Mouse (Mus musculus): ENCODE measurements at regions not wholly inside any gene's neighbourhood (a gene's known extent, or its start where the extent isn't known, plus 50 kb on each side); places are given as distances from the start of the nearest gene placed in this dataset.

DNA sequence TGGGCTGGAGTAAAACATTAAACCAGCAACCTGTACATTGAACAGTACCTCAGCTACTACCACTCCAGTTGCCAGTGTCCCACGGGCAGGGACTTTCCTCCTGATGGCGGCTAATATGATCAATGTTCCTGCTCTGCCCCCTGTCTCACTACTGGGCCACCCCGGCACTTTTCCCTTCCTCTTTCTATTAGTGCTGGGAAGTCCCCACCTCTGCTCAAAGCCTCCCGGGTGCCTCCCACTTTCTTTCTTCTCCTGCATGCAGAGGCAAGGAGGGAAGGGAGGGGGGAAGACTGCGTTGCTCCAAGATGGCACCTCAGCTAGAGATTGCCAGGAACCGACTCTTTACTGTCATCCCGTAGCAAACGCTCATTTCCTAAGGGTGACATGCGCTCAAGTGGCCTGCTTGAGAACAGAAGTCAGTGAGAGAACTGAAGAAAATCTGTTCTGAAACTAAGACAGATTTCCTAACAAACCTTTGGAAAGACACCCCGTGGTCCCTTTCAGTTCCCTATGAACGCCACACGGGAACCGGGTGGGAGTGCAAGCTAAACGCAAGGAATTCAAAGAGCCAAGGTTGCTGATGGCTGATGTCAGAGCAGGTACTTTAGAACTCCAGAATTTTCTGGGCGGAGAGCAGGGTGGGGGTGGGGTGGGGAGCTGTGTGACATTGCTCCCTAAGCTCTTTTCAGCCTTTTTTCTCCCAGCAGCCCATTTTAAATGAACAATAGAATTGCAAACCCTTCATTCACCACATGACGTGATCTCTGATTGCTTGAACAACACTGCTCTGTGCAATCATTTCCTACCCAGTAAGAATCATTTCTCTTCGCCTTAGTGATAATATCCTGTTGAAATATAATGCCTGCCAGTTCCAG lies 96.2 kb upstream of the Med14 start:
- DNase-seq (ENCODE audit: low read depth, low spot score): peak; percentile 56

DNA sequence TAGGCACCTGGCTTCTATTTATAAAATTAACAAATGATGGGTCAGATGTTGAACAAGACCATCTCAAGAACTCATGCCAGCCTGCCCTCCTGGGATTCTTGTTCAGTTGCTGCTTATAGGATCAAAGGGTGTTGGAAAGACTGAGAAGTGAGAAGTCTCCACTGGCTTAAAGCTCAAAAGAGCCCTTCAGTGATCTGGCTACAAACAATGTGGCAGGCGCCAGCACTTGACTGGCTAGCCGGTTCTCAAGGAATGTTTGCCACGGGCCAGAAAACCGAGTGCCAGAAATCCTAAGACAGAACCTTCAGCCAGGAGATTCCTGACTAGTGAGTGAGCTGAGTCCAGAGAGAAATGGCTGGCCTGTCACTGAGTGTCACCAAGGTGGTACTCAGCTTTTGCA lies 93.6 kb upstream of the Med14 start:
- no peak for TF ChIP-seq MAX (IDR thresholded peaks at IDR 0.05; ENCODE audit: low read length)
- no peak for TF ChIP-seq MEF2A (IDR thresholded peaks at IDR 0.05; ENCODE audit: extremely low read depth, insufficient replicate concordance, low read depth, low read length, poor library complexity, severe bottlenecking)
- no peak for TF ChIP-seq POLR2AphosphoS2 (IDR thresholded peaks at IDR 0.05; ENCODE audit: low read length)
- TF ChIP-seq HCFC1 (IDR thresholded peaks at IDR 0.05; ENCODE audit: low read depth, low read length): no peak
- TF ChIP-seq TBP (IDR thresholded peaks at IDR 0.05; ENCODE audit: low read depth, low read length): no peak
- no peak for TF ChIP-seq UBTF (IDR thresholded peaks at IDR 0.05; ENCODE audit: borderline replicate concordance, insufficient read depth, low read depth, low read length)
- no peak for TF ChIP-seq MXI1 (IDR thresholded peaks at IDR 0.05; ENCODE audit: low read depth, low read length)
- TF ChIP-seq RCOR1 (IDR thresholded peaks at IDR 0.05; ENCODE audit: low read depth, low read length): no peak
- TF ChIP-seq GABPA (IDR thresholded peaks at IDR 0.05; ENCODE audit: low read depth, low read length): no peak
- no peak for TF ChIP-seq USF1 (IDR thresholded peaks at IDR 0.05; ENCODE audit: low read depth, low read length)
- TF ChIP-seq ZC3H11A (IDR thresholded peaks at IDR 0.05; ENCODE audit: low read depth, low read length): no peak
- no peak for TF ChIP-seq POLR2AphosphoS5 (IDR thresholded peaks at IDR 0.05; ENCODE audit: borderline replicate concordance, low read depth, low read length)
- no peak for TF ChIP-seq ELF1 (IDR thresholded peaks at IDR 0.05; ENCODE audit: low read depth, low read length)
- TF ChIP-seq USF2 (IDR thresholded peaks at IDR 0.05; ENCODE audit: borderline replicate concordance in 1 of 2, insufficient read depth in 1 of 2, low read depth in 1 of 2, low read length in 2 of 2): no peak
- Histone ChIP-seq H3K4me1 (ENCODE audit: control insufficient read depth in 1 of 2, insufficient read depth in 2 of 2, low read length in 2 of 2) (no peaks in the 10 kb centered on the region; a peak in 1 of 4 replicates), H3K9me3 (replicated peaks; ENCODE audit: insufficient read depth, low read length) (no peaks in the 10 kb centered on the region), H3K9ac (ENCODE audit: control insufficient read depth, low read depth, low read length, poor library complexity, severe bottlenecking) (no peak overlapping the region), H3K4me3 (ENCODE audit: control insufficient read depth in 1 of 2, insufficient read depth in 1 of 2, low read depth in 2 of 2, low read length in 2 of 2) (no peak overlapping the region), H3K27me3 (ENCODE audit: control insufficient read depth in 1 of 2, insufficient read depth in 2 of 2, low read length in 2 of 2) (no peaks in the 10 kb centered on the region), H3K36me3 (ENCODE audit: control insufficient read depth in 1 of 2, insufficient read depth in 2 of 2, low read length in 2 of 2) (no peaks in the 10 kb centered on the region), H3K27ac (ENCODE audit: control insufficient read depth, low read depth, low read length) (no peak overlapping the region), H3K79me2 (ENCODE audit: control insufficient read depth, insufficient read depth, low read length, poor library complexity) (no peaks in the 10 kb centered on the region; the same call in 1 of the 2 replicates)
- no peak for DNase-seq (ENCODE audit: low read depth, low spot score)

More for the DNA sequence above, 96.2 kb upstream of the Med14 start:
- Histone ChIP-seq H3K4me1 (ENCODE audit: control insufficient read depth in 1 of 2, insufficient read depth in 2 of 2, low read length in 2 of 2) (no peaks in the 10 kb centered on the region; a peak in 1 of 4 replicates), H3K9ac (ENCODE audit: control insufficient read depth, low read depth, low read length, poor library complexity, severe bottlenecking) (peak overlapping the region; percentile 62), H3K36me3 (ENCODE audit: control insufficient read depth in 1 of 2, insufficient read depth in 2 of 2, low read length in 2 of 2) (no peaks in the 10 kb centered on the region), H3K27ac (ENCODE audit: control insufficient read depth, low read depth, low read length) (no peak overlapping the region), H3K79me2 (ENCODE audit: control insufficient read depth, insufficient read depth, low read length, poor library complexity) (no peaks in the 10 kb centered on the region; the same call in 1 of the 2 replicates), H3K9me3 (replicated peaks; ENCODE audit: insufficient read depth, low read length) (no peaks in the 10 kb centered on the region), H3K27me3 (ENCODE audit: control insufficient read depth in 1 of 2, insufficient read depth in 2 of 2, low read length in 2 of 2) (no peaks in the 10 kb centered on the region), H3K4me3 (ENCODE audit: control insufficient read depth in 1 of 2, insufficient read depth in 1 of 2, low read depth in 2 of 2, low read length in 2 of 2) (peak overlapping the region; percentile 53 to 60)
- TF ChIP-seq MAZ (IDR thresholded peaks at IDR 0.05; ENCODE audit: low read depth, low read length): no peak
- TF ChIP-seq ZNF384 (IDR thresholded peaks at IDR 0.05; ENCODE audit: low read depth, low read length): no peak
- TF ChIP-seq RAD21 (IDR thresholded peaks at IDR 0.05; ENCODE audit: low read depth, low read length): no peak
- no peak for TF ChIP-seq POLR2A (IDR thresholded peaks at IDR 0.05; ENCODE audit: control insufficient read depth in 1 of 2, insufficient read depth in 1 of 2, low read depth in 1 of 2, low read length in 2 of 2, poor library complexity in 1 of 2)
- no peak for TF ChIP-seq NRF1 (IDR thresholded peaks at IDR 0.05; ENCODE audit: insufficient read depth, low read depth, low read length, poor library complexity, severe bottlenecking)
- TF ChIP-seq MAX (IDR thresholded peaks at IDR 0.05; ENCODE audit: low read length): no peak
- TF ChIP-seq MYC (IDR thresholded peaks at IDR 0.05; ENCODE audit: low read depth, low read length): no peak
- TF ChIP-seq E2F4 (IDR thresholded peaks at IDR 0.05; ENCODE audit: borderline replicate concordance, low read depth, low read length): no peak
- no peak for TF ChIP-seq MAFK (IDR thresholded peaks at IDR 0.05; ENCODE audit: borderline replicate concordance, low read depth, low read length)
- TF ChIP-seq MEF2A (IDR thresholded peaks at IDR 0.05; ENCODE audit: extremely low read depth, insufficient replicate concordance, low read depth, low read length, poor library complexity, severe bottlenecking): no peak

Measured in MEL (cell line).